Mouse (Mus musculus) testis, adult 2 months (tissue): ENCODE measurements around the gene Eif3d. TPM values are rescaled to one million over a fixed set of nuclear protein-coding genes. Genes with fewer than 3 reads are reported as not detected.

Experiments
- H3K27ac ChIP-seq: fragments of 200-500 bp; 2 replicates; pipeline ENCODE4 v1.5.1; 2012; ENCODE audit warnings: low read depth, low read length; ENCODE audit not compliant: control insufficient read depth, insufficient read depth
- H3K27me3 ChIP-seq: fragments of 200-500 bp; 2 replicates; pipeline ENCODE4 v1.6.1; 2012; ENCODE audit warnings: mild to moderate bottlenecking, low read length, moderate library complexity; ENCODE audit not compliant: control insufficient read depth, insufficient read depth
- H3K36me3 ChIP-seq: fragments of 200-500 bp; 2 replicates; pipeline ENCODE4 v1.6.1; 2012; ENCODE audit warnings: mild to moderate bottlenecking, low read length; ENCODE audit not compliant: control insufficient read depth, insufficient read depth
- H3K4me1 ChIP-seq: fragments of 200-500 bp; 2 replicates; pipeline ENCODE4 v1.6.1; 2012; ENCODE audit warnings: low read length; ENCODE audit not compliant: control insufficient read depth, insufficient read depth
- H3K4me3 ChIP-seq: fragments of 200-500 bp; 2 replicates; pipeline ENCODE4 v1.5.1; 2012; ENCODE audit warnings: low read depth, mild to moderate bottlenecking, low read length, moderate library complexity, mixed read lengths; ENCODE audit not compliant: control insufficient read depth
- CTCF ChIP-seq: fragments of 200-500 bp; IDR thresholded peaks from 2 replicates; pipeline ENCODE4 v1.5.1; 2012; ENCODE audit warnings: low read depth, mild to moderate bottlenecking, inconsistent platforms, low read length, moderate library complexity; ENCODE audit not compliant: control insufficient read depth, insufficient read depth, insufficient replicate concordance
- POLR2A ChIP-seq: fragments of 200-500 bp; IDR thresholded peaks from 2 replicates; pipeline ENCODE4 v1.6.1; 2012; ENCODE audit warnings: low read depth, mild to moderate bottlenecking, inconsistent platforms, low read length, moderate library complexity; ENCODE audit not compliant: control insufficient read depth
- polyA plus RNA-seq: library from polyadenylated mRNA; depleted of rRNA; stranded (reverse); fragments of >200 nt; gene quantifications from 2 replicates; pipeline ENCODE4 v1.2.3, GENCODE M21; 2012

Gene Eif3d
- polyA plus RNA-seq, 1 experiment = 126 TPM

- no peaks in the 10 kb centered on the region for H3K4me1 ChIP-seq
- no peak overlapping the region for H3K4me3 ChIP-seq
- TF ChIP-seq CTCF (no peak), POLR2A (no peak)
- H3K27me3 ChIP-seq = no peaks in the 10 kb centered on the region
- no peaks in the 10 kb centered on the region for H3K36me3 ChIP-seq
- no peak overlapping the region for H3K27ac ChIP-seq
These were observed 21.6 kb downstream of the Eif3d start for GRCm38 (mm10) chr15:77949061-77949460.

GRCm38 (mm10) chr15:77945711-77946110 lies 24.9 kb downstream of the Eif3d start:
- H3K4me3 ChIP-seq = no peak overlapping the region
- no peaks in the 10 kb centered on the region for H3K27me3 ChIP-seq
- H3K4me1 ChIP-seq = no peaks in the 10 kb centered on the region
- H3K36me3 ChIP-seq = no peaks in the 10 kb centered on the region
- no peak for TF ChIP-seq POLR2A
- TF ChIP-seq CTCF = no peak
- H3K27ac ChIP-seq = no peak overlapping the region

- H3K4me1 ChIP-seq = no peaks in the 10 kb centered on the region
- no peaks in the 10 kb centered on the region for H3K27me3 ChIP-seq
- no peak overlapping the region for H3K27ac ChIP-seq
- H3K36me3 ChIP-seq = no peaks in the 10 kb centered on the region
- no peak overlapping the region for H3K4me3 ChIP-seq
- TF ChIP-seq POLR2A (no peak), CTCF (no peak)
These were observed 29.1 kb downstream of the Eif3d start for GRCm38 (mm10) chr15:77941563-77941962.

- Histone ChIP-seq H3K36me3 (no peaks in the 10 kb centered on the region), H3K27me3 (no peaks in the 10 kb centered on the region), H3K4me3 (no peak overlapping the region), H3K4me1 (no peaks in the 10 kb centered on the region; the same call in 1 of the 2 replicates), H3K27ac (no peak overlapping the region)
- TF ChIP-seq POLR2A (no peak), CTCF (no peak)
These were observed 32.1 kb downstream of the Eif3d start for GRCm38 (mm10) chr15:77938516-77938915.

GRCm38 (mm10) chr15:77935673-77936375 lies 34.8 kb downstream of the Eif3d start:
- no peaks in the 10 kb centered on the region; the same call in 1 of the 2 replicates for H3K4me1 ChIP-seq
- no peaks in the 10 kb centered on the region for H3K36me3 ChIP-seq
- H3K4me3 ChIP-seq = no peak overlapping the region
- TF ChIP-seq POLR2A (no peak), CTCF (no peak)
- H3K27ac ChIP-seq = no peak overlapping the region
- no peaks in the 10 kb centered on the region for H3K27me3 ChIP-seq

GRCm38 (mm10) chr15:77934968-77935367 lies 35.6 kb downstream of the Eif3d start:
- H3K4me1 ChIP-seq = no peaks in the 10 kb centered on the region; the same call in 1 of the 2 replicates
- H3K36me3 ChIP-seq = no peaks in the 10 kb centered on the region
- H3K27me3 ChIP-seq = no peaks in the 10 kb centered on the region
- no peak overlapping the region for H3K27ac ChIP-seq
- H3K4me3 ChIP-seq = no peak overlapping the region
- TF ChIP-seq CTCF (no peak), POLR2A (no peak)

- Histone ChIP-seq H3K4me3 (no peak overlapping the region), H3K27ac (no peak overlapping the region), H3K36me3 (no peaks in the 10 kb centered on the region), H3K4me1 (no peaks in the 10 kb centered on the region; the same call in none of the 2 replicates), H3K27me3 (no peaks in the 10 kb centered on the region)
- TF ChIP-seq POLR2A (no peak), CTCF (no peak)
These were observed 36.3 kb downstream of the Eif3d start for GRCm38 (mm10) chr15:77934326-77934725.
